Mouse (Mus musculus): Measurements from ENCODE around the gene Brpf1. TPM values are rescaled to one million over a fixed set of nuclear protein-coding genes. Genes with fewer than 3 reads are reported as not detected.

Gene Brpf1
- polyA plus RNA-seq, 1 experiment from 2014 or later: 26.7 TPM

- Histone ChIP-seq H3K9me3 (no peaks in the 10 kb centered on the region), H3K27ac (peak overlapping the region; percentile 88; the same call in 1 of the 2 replicates)
- WGBS: 56% methylated on average over 2 of the region's 2 CpGs
These were observed 37.4 kb downstream of the Brpf1 start for GRCm38 (mm10) chr6:113344321-113344720.

DNA sequence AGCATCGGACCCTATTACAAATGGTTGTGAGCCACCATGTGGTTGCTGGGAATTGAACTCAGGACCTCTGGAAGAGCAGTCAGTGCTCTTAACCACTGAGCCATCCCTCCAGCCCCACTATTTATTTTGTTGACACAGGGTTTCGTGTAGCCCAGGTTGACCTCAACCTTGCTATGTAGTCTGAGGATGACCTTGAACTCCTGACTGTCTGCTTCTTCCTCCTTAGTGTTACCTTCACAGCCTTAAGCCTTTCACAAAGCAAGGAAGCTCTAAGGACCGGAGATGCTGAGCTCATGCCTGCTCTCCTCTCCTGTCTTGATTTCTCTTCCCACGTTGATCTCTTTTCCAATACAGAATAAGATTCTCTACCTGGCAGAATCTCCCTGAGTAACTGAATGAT, 40.0 kb downstream of the Brpf1 start:
- Histone ChIP-seq H3K4me3 (no peak overlapping the region), H3K36me3 (replicated peaks) (no peaks in the 10 kb centered on the region), H3K27ac (no peak overlapping the region), H3K9me3 (no peaks in the 10 kb centered on the region), H3K4me1 (peaks cover 25% of the 10 kb centered on the region), H3K27me3 (ENCODE audit: poor library complexity, severe bottlenecking) (0 out of 2 replicates have a peak, but pooled peaks cover 10% of the 10 kb centered on the region)
- WGBS: 85% methylated on average over 4 of the region's 4 CpGs
- no peak for DNase-seq (ENCODE audit: extremely low spot score, low spot score)

More at GRCm38 (mm10) chr6:113344321-113344720, 37.4 kb downstream of the Brpf1 start:
- H3K4me3 ChIP-seq: no peak overlapping the region; the same call in 1 of the 2 replicates
- 0 out of 2 replicates have a peak, but pooled peaks cover 10% of the 10 kb centered on the region for H3K27me3 ChIP-seq (ENCODE audit: poor library complexity, severe bottlenecking)
- peaks cover 4% of the 10 kb centered on the region; the same call in 1 of the 2 replicates for H3K36me3 ChIP-seq (replicated peaks)
- DNase-seq (ENCODE audit: extremely low spot score, low spot score): no peak
- H3K4me1 ChIP-seq: peaks cover 29% of the 10 kb centered on the region

DNA sequence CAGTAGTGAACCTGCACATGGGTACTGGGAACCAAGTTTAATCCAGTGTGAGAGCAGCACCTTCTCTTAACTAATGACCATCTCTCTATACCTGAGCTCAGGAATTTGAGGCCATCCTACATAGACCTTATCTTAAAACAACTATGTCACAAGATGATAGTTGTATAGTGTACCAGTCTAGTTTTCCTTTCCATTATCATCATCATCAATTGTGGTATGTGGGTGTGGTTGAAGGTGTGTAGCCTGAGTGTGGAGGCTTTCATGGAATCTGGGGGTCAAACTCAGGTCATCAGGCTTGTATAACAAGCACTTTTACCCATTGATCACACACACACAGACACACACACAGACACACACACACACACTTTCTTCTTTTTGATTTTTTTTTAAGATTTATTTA, 43.6 kb downstream of the Brpf1 start:
- Histone ChIP-seq H3K4me1 (no peaks in the 10 kb centered on the region), H3K9me3 (no peaks in the 10 kb centered on the region), H3K36me3 (replicated peaks) (no peaks in the 10 kb centered on the region), H3K4me3 (no peak overlapping the region), H3K27me3 (ENCODE audit: poor library complexity, severe bottlenecking) (no peaks in the 10 kb centered on the region), H3K27ac (no peak overlapping the region)
- DNase-seq (ENCODE audit: extremely low spot score, low spot score): no peak

DNA sequence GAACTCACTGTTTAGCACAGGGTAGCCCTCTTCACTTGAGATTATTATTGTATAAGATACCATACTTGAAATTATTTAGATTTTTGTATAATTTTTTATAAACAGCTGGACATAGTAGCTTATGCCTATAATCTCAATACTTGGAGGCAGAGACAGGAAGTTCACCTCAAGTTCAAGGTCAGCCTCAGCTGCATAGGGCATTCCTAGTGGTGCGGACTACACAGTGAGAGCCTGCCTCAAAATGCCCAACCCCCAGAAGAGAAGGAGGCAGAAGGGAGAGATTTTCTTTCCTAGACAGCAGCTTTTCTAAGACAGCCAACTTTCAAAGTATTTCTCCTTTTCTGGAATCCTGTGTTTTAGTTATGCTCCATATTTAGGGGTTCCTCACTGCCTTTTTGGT, 44.2 kb downstream of the Brpf1 start:
- no peaks in the 10 kb centered on the region for H3K9me3 ChIP-seq
- H3K4me1 ChIP-seq: no peaks in the 10 kb centered on the region
- H3K36me3 ChIP-seq (replicated peaks): no peaks in the 10 kb centered on the region
- WGBS: 86% methylated on average over 1 of the region's 1 CpGs
- H3K27ac ChIP-seq: no peak overlapping the region
- no peaks in the 10 kb centered on the region for H3K27me3 ChIP-seq (ENCODE audit: poor library complexity, severe bottlenecking)
- no peak for DNase-seq (ENCODE audit: extremely low spot score, low spot score)
- no peak overlapping the region for H3K4me3 ChIP-seq

GRCm38 (mm10) chr6:113351653-113352052, 44.7 kb downstream of the Brpf1 start:
- H3K27ac ChIP-seq: no peak overlapping the region
- H3K36me3 ChIP-seq (replicated peaks): no peaks in the 10 kb centered on the region
- H3K4me3 ChIP-seq: no peak overlapping the region
- no peaks in the 10 kb centered on the region for H3K9me3 ChIP-seq
- no peak for DNase-seq (ENCODE audit: extremely low spot score, low spot score)
- WGBS: 68% methylated on average over 10 of the region's 10 CpGs
- H3K4me1 ChIP-seq: no peaks in the 10 kb centered on the region
- H3K27me3 ChIP-seq (ENCODE audit: poor library complexity, severe bottlenecking): no peaks in the 10 kb centered on the region

DNA sequence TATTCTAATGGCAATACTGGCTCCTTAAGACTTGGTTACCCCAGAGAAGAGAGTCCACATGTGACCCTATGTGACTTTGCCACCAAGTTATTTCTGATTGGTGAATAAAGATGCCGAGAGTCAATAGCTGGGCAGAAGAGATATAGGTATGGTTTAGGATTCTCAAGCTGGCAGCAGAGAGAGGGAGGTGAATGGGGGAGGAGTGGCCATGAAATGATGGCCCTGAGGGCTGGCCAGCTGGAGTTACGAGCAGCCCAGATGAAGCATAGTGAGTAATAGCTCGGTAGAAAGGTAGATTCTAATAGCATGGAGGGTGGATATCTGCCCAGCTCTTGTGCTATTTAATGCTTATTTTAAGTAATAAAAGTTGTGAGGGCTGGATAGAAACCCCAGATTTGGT, 45.9 kb downstream of the Brpf1 start:
- no peak overlapping the region for H3K4me3 ChIP-seq
- H3K27ac ChIP-seq: no peak overlapping the region
- H3K36me3 ChIP-seq (replicated peaks): no peaks in the 10 kb centered on the region
- DNase-seq (ENCODE audit: extremely low spot score, low spot score): no peak
- H3K4me1 ChIP-seq: no peaks in the 10 kb centered on the region
- H3K27me3 ChIP-seq (ENCODE audit: poor library complexity, severe bottlenecking): no peaks in the 10 kb centered on the region
- no peaks in the 10 kb centered on the region for H3K9me3 ChIP-seq
- 85% methylated on average over 3 of the region's 3 CpGs for WGBS

GRCm38 (mm10) chr6:113353696-113354095, 46.8 kb downstream of the Brpf1 start:
- Histone ChIP-seq H3K9me3 (no peaks in the 10 kb centered on the region), H3K27me3 (ENCODE audit: poor library complexity, severe bottlenecking) (no peaks in the 10 kb centered on the region), H3K4me1 (no peaks in the 10 kb centered on the region), H3K27ac (no peak overlapping the region), H3K4me3 (no peak overlapping the region), H3K36me3 (replicated peaks) (no peaks in the 10 kb centered on the region)
- 80% methylated on average over 3 of the region's 3 CpGs for WGBS
- no peak for DNase-seq (ENCODE audit: extremely low spot score, low spot score)

GRCm38 (mm10) chr6:113361476-113361875, 54.5 kb downstream of the Brpf1 start:
- Histone ChIP-seq H3K4me3 (no peak overlapping the region), H3K36me3 (replicated peaks) (peaks cover 6% of the 10 kb centered on the region), H3K27me3 (ENCODE audit: poor library complexity, severe bottlenecking) (no peaks in the 10 kb centered on the region), H3K27ac (no peak overlapping the region), H3K9me3 (no peaks in the 10 kb centered on the region), H3K4me1 (no peaks in the 10 kb centered on the region)
- DNase-seq (ENCODE audit: extremely low spot score, low spot score): no peak
- WGBS: 72% methylated on average over 4 of the region's 4 CpGs

DNA sequence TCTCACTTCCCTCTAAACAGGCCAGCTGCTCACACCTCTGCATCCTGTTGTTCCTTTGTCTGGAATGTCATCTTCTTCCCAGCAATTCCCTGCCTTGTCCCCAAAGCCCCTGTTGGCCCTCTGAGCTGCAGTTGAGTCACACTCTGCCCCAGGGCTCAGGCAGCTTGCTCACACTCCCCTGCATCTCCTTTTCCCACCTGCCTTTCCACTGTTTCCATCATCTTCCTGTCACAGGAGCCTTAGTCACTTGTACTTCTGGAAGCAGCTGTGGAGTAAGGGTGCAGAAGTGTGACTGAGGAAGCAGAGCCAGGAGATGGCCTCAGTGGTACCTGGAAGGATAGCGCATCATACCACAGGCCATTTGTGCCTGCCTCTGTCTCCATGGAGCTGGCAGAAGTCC, 55.3 kb downstream of the Brpf1 start:
- WGBS: 92% methylated on average over 1 of the region's 1 CpGs

GRCm38 (mm10) chr6:113364518-113365135, 57.7 kb downstream of the Brpf1 start:
- Histone ChIP-seq H3K27ac (no peak overlapping the region), H3K9me3 (no peaks in the 10 kb centered on the region), H3K4me3 (no peak overlapping the region), H3K4me1 (no peaks in the 10 kb centered on the region), H3K36me3 (replicated peaks) (peaks cover 31% of the 10 kb centered on the region), H3K27me3 (ENCODE audit: poor library complexity, severe bottlenecking) (no peaks in the 10 kb centered on the region)
- WGBS: 77% methylated on average over 8 of the region's 8 CpGs
- no peak for DNase-seq (ENCODE audit: extremely low spot score, low spot score)

More for the DNA sequence above, 55.3 kb downstream of the Brpf1 start:
- H3K4me3 ChIP-seq: no peak overlapping the region
- no peak for DNase-seq (ENCODE audit: extremely low spot score, low spot score)
- H3K27me3 ChIP-seq (ENCODE audit: poor library complexity, severe bottlenecking): no peaks in the 10 kb centered on the region
- H3K27ac ChIP-seq: no peak overlapping the region
- H3K4me1 ChIP-seq: no peaks in the 10 kb centered on the region
- no peaks in the 10 kb centered on the region for H3K9me3 ChIP-seq
- peaks cover 12% of the 10 kb centered on the region for H3K36me3 ChIP-seq (replicated peaks)

- Histone ChIP-seq H3K4me1 (no peaks in the 10 kb centered on the region), H3K9me3 (no peaks in the 10 kb centered on the region), H3K4me3 (no peak overlapping the region), H3K36me3 (replicated peaks) (peaks cover 52% of the 10 kb centered on the region), H3K27me3 (ENCODE audit: poor library complexity, severe bottlenecking) (no peaks in the 10 kb centered on the region), H3K27ac (no peak overlapping the region)
- no peak for DNase-seq (ENCODE audit: extremely low spot score, low spot score)
- WGBS: 86% methylated on average over 6 of the region's 6 CpGs
These were observed 59.7 kb downstream of the Brpf1 start for GRCm38 (mm10) chr6:113366639-113367038.

- 100% methylated on average over 1 of the region's 1 CpGs for whole genome bisulfite sequencing
- no peaks in the 10 kb centered on the region for H3K27me3 ChIP-seq (ENCODE audit: poor library complexity, severe bottlenecking)
- H3K9me3 ChIP-seq: no peaks in the 10 kb centered on the region
- no peak overlapping the region for H3K27ac ChIP-seq
- H3K36me3 ChIP-seq (replicated peaks): peaks cover 61% of the 10 kb centered on the region
- H3K4me3 ChIP-seq: no peak overlapping the region
- no peaks in the 10 kb centered on the region for H3K4me1 ChIP-seq
- DNase-seq (ENCODE audit: extremely low spot score, low spot score): no peak
These were observed 60.6 kb downstream of the Brpf1 start for GRCm38 (mm10) chr6:113367574-113367973.

- no peaks in the 10 kb centered on the region for H3K4me1 ChIP-seq
- peaks cover 66% of the 10 kb centered on the region for H3K36me3 ChIP-seq (replicated peaks)
- H3K9me3 ChIP-seq: no peaks in the 10 kb centered on the region
- WGBS: 93% methylated on average over 7 of the region's 7 CpGs
- no peak for DNase-seq (ENCODE audit: extremely low spot score, low spot score)
- H3K27ac ChIP-seq: no peak overlapping the region
- H3K27me3 ChIP-seq (ENCODE audit: poor library complexity, severe bottlenecking): no peaks in the 10 kb centered on the region
- H3K4me3 ChIP-seq: no peak overlapping the region
These were observed 61.2 kb downstream of the Brpf1 start for GRCm38 (mm10) chr6:113368124-113368523.

GRCm38 (mm10) chr6:113368577-113368976, 61.6 kb downstream of the Brpf1 start:
- H3K36me3 ChIP-seq (replicated peaks): peaks cover 71% of the 10 kb centered on the region

More at GRCm38 (mm10) chr6:113368577-113368976, 61.6 kb downstream of the Brpf1 start:
- DNase-seq (ENCODE audit: extremely low spot score, low spot score): no peak
- Histone ChIP-seq H3K4me3 (no peak overlapping the region), H3K27ac (no peak overlapping the region), H3K9me3 (no peaks in the 10 kb centered on the region), H3K4me1 (no peaks in the 10 kb centered on the region), H3K27me3 (ENCODE audit: poor library complexity, severe bottlenecking) (no peaks in the 10 kb centered on the region)
- 90% methylated on average over 5 of the region's 5 CpGs for WGBS
